In genomic region chr12:3570711-3571400, GRCm38 (mm10) we compare ENCODE assay signal across 11 mouse cellular contexts. TPM values are rescaled to one million over a fixed set of nuclear protein-coding genes. Genes with fewer than 3 reads are reported as not detected.
DNase-seq lines count a peak whose midpoint lies in the region; ATAC-seq lines count a peak whose summit lies in the region.
"Had no signal": no experiment of that assay in that cellular context is flagged by ENCODE, and none has a peak within 500 bp of the region (broad histone marks: within the 10 kb centered on the region; RNA-seq: fewer than 3 reads in every experiment).

No protein-coding gene starts in this region.

- H3K9me3 ChIP-seq in forebrain, embryonic 16.5 days (ENCODE audit: control insufficient read depth, low read length) = no peaks in the 10 kb centered on the region
- H3K9me3 ChIP-seq: embryonic facial prominence, embryonic 13.5 days; heart, embryonic 13.5 days had no signal

- H3K27ac ChIP-seq in forebrain, embryonic 16.5 days (ENCODE audit: low read length) = no peak overlapping the region

- DNase-seq in CD4-positive, CD25-positive, alpha-beta regulatory T cell, adult 2 months (ENCODE audit: low read depth, low spot score) = peak; percentile 44
- peak; percentile 51 to 76 for DNase-seq in frontal cortex, postnatal 36 days (ENCODE audit: low spot score in 2 of 2)
- no peak for DNase-seq in frontal cortex, postnatal 25 days (ENCODE audit: low spot score in 2 of 2)
- peak; percentile 46 for DNase-seq in induced T-regulatory cell, adult 2 months (ENCODE audit: low read depth)
- peak; percentile 68 for DNase-seq in right cerebral cortex, adult 18-20 months
- DNase-seq in thymus, postnatal 4 days = no peak
- DNase-seq: thymus, postnatal 14 days had no signal

- ATAC-seq in CD4-positive, CD25-positive, alpha-beta regulatory T cell, adult 4 months = no peak
- no peak for ATAC-seq in forebrain, embryonic 16.5 days

- 84% methylated on average over 4 of the region's 4 CpGs for WGBS in forebrain, embryonic 16.5 days

- H3K4me2 ChIP-seq in forebrain, embryonic 16.5 days (ENCODE audit: low read length) = no peak overlapping the region

- H3K36me3 ChIP-seq in forebrain, embryonic 16.5 days (ENCODE audit: control insufficient read depth, insufficient read depth) = no peaks in the 10 kb centered on the region
- H3K36me3 ChIP-seq: embryonic facial prominence, embryonic 13.5 days; heart, embryonic 13.5 days had no signal

- no peak overlapping the region for H3K4me3 ChIP-seq in forebrain, embryonic 16.5 days (replicated peaks; ENCODE audit: low read length)

- no peaks in the 10 kb centered on the region for H3K27me3 ChIP-seq in forebrain, embryonic 16.5 days (replicated peaks; ENCODE audit: control insufficient read depth, insufficient read depth, low read length)
- H3K27me3 ChIP-seq: embryonic facial prominence, embryonic 13.5 days; heart, embryonic 13.5 days had no signal

- H3K4me1 ChIP-seq in forebrain, embryonic 16.5 days (replicated peaks; ENCODE audit: control insufficient read depth, insufficient read depth, low read length) = peaks cover 15% of the 10 kb centered on the region

- H3K9ac ChIP-seq in forebrain, embryonic 16.5 days (replicated peaks; ENCODE audit: low read depth, low read length) = no peak overlapping the region

RNA-seq across cellular contexts. Expression of gene Dtnb, which starts 1.3 kb away (rescaled TPM):
- 10 to 100 TPM; 25.4 to 28.0 TPM for polyA plus RNA-seq in CD4-positive, CD25-positive, alpha-beta regulatory T cell, adult 4 months (2017; shearing (Covaris generic))
- polyA plus RNA-seq in forebrain, embryonic 16.5 days (2015; fragmentation: Nextera tagmentation; extraction: Ambion mirVana) = 34.0 and 36.8 TPM in 2 replicates

Comparison
In these comparisons a context has a peak if more than half of its experiments do, and no peak if none do; other contexts are left out.
1. DNase-seq: peak in CD4-positive, CD25-positive, alpha-beta regulatory T cell, adult 2 months (single experiment), frontal cortex, postnatal 36 days (2 of 2), induced T-regulatory cell, adult 2 months (single experiment) and right cerebral cortex, adult 18-20 months (single experiment); none in frontal cortex, postnatal 25 days (0 of 2) and thymus, postnatal 4 days (single experiment).